Mouse (Mus musculus): ENCODE data around the gene Gucd1. TPM values are rescaled to one million over a fixed set of nuclear protein-coding genes. Genes with fewer than 3 reads are reported as not detected.
A peak's percentile ranks its signal among the peaks of the same experiment; 100 is the strongest.
"Not testable (repeated sequence)": the region's sequence is repeated elsewhere in the genome, so short reads cannot be mapped to it uniquely, and the experiment has no call there.

Gene Gucd1
- total RNA-seq, 2 experiments from 2014 or later = 17.4 to 20.0 TPM

GRCm38 (mm10) chr10:75412114-75413103 is 105.4 kb downstream of the Gucd1 start:
- intact Hi-C loops (cut with DNase I) = no loop called here
- DNase-seq (ENCODE audit: low spot score in 2 of 2) = no peak

GRCm38 (mm10) chr10:75411343-75412113 is 106.2 kb downstream of the Gucd1 start:
- intact Hi-C loops (cut with DNase I); DNase-seq (ENCODE audit: low spot score in 2 of 2): not testable (repeated sequence)

GRCm38 (mm10) chr10:75407741-75408140 is 110.0 kb downstream of the Gucd1 start:
- no peak for DNase-seq (ENCODE audit: low spot score in 2 of 2)
- intact Hi-C loops (cut with DNase I) = no loop called here

- no peak for DNase-seq (ENCODE audit: low spot score in 2 of 2)
- intact Hi-C loops (cut with DNase I) = no loop called here
These were observed 111.0 kb downstream of the Gucd1 start for GRCm38 (mm10) chr10:75406755-75407154.

GRCm38 (mm10) chr10:75405916-75406315 is 111.9 kb downstream of the Gucd1 start:
- intact Hi-C loops (cut with DNase I) = no loop called here
- no peak for DNase-seq (ENCODE audit: low spot score in 2 of 2)

- no peak for DNase-seq (ENCODE audit: low spot score in 2 of 2)
- intact Hi-C loops (cut with DNase I) = no loop called here
These were observed 116.8 kb downstream of the Gucd1 start, which contains the start of gene Upb1 for GRCm38 (mm10) chr10:75400958-75401357. Gene Upb1 (plus strand): TSS chr10:75401115.

- intact Hi-C loops (cut with DNase I) = no loop called here
- DNase-seq (ENCODE audit: low spot score in 2 of 2) = no peak
These were observed 120.8 kb downstream of the Gucd1 start for GRCm38 (mm10) chr10:75396966-75397365.

- DNase-seq (ENCODE audit: low spot score in 2 of 2) = no peak
- intact Hi-C loops (cut with DNase I) = no loop called here
These were observed 123.0 kb downstream of the Gucd1 start for GRCm38 (mm10) chr10:75394796-75395195.

- no peak for DNase-seq (ENCODE audit: low spot score in 2 of 2)
- intact Hi-C loops (cut with DNase I) = no loop called here
These were observed 126.9 kb downstream of the Gucd1 start for GRCm38 (mm10) chr10:75390832-75391231.

- DNase-seq (ENCODE audit: low spot score in 2 of 2) = no peak
- intact Hi-C loops (cut with DNase I) = no loop called here
These were observed 127.6 kb downstream of the Gucd1 start for GRCm38 (mm10) chr10:75390156-75390555.

GRCm38 (mm10) chr10:75378688-75379087 is 139.1 kb downstream of the Gucd1 start:
- intact Hi-C loops (cut with DNase I) = no loop called here
- no peak for DNase-seq (ENCODE audit: low spot score in 2 of 2)

- peak in 1 of 2 experiments; percentile 16 for DNase-seq (ENCODE audit: low spot score in 2 of 2)
- intact Hi-C loops (cut with DNase I) = loop anchor here (1.0 kb wide), 1 partner anchor 28 kb away; no protein-coding TSS in a partner anchor
These were observed 144.0 kb downstream of the Gucd1 start for GRCm38 (mm10) chr10:75373655-75374351.

- intact Hi-C loops (cut with DNase I) = no loop called here
- DNase-seq (ENCODE audit: low spot score in 2 of 2) = no peak
These were observed 152.5 kb downstream of the Gucd1 start for GRCm38 (mm10) chr10:75365231-75365633.

- intact Hi-C loops (cut with DNase I) = no loop called here
- DNase-seq (ENCODE audit: low spot score in 2 of 2) = no peak
These were observed 153.0 kb downstream of the Gucd1 start for GRCm38 (mm10) chr10:75364796-75365195.

GRCm38 (mm10) chr10:75364214-75364690 is 153.5 kb downstream of the Gucd1 start:
- peak in 1 of 2 experiments; percentile 12 for DNase-seq (ENCODE audit: low spot score in 2 of 2)
- intact Hi-C loops (cut with DNase I) = not testable (repeated sequence)

GRCm38 (mm10) chr10:75355341-75355740 is 162.4 kb downstream of the Gucd1 start:
- intact Hi-C loops (cut with DNase I) = no loop called here
- DNase-seq (ENCODE audit: low spot score in 2 of 2) = no peak

- DNase-seq (ENCODE audit: low spot score in 2 of 2); intact Hi-C loops (cut with DNase I): not testable (repeated sequence)
These were observed 163.9 kb downstream of the Gucd1 start for GRCm38 (mm10) chr10:75353838-75354241.

- intact Hi-C loops (cut with DNase I) = no loop called here
- DNase-seq (ENCODE audit: low spot score in 2 of 2) = no peak
These were observed 165.2 kb downstream of the Gucd1 start for GRCm38 (mm10) chr10:75352541-75352940.

- DNase-seq (ENCODE audit: low spot score in 2 of 2) = no peak
- intact Hi-C loops (cut with DNase I) = no loop called here
These were observed 167.2 kb downstream of the Gucd1 start for GRCm38 (mm10) chr10:75350564-75350963.

GRCm38 (mm10) chr10:75345265-75345664 is 172.5 kb downstream of the Gucd1 start:
- intact Hi-C loops (cut with DNase I) = no loop called here
- DNase-seq (ENCODE audit: low spot score in 2 of 2) = no peak

All from left cerebral cortex, postnatal 25 days (tissue).